Mouse (Mus musculus) embryonic facial prominence, embryonic 14.5 days (tissue): ENCODE results near the gene Erg. TPM values are rescaled to one million over a fixed set of nuclear protein-coding genes. Genes with fewer than 3 reads are reported as not detected.

Experiments used
- ATAC-seq: fragments of 200-750 bp; cut with Nextera tagmentation; 2 replicates; pipeline ENCODE4 v1.8.0; 2017; ENCODE audit warnings: low read depth, moderate number of reproducible peaks, moderate TSS enrichment
- DNase-seq: peaks from one replicate; pipeline ENCODE4 v3.0.0-alpha.2; 2015; ENCODE audit warnings: low spot score
- H3K27ac ChIP-seq: fragments of 300-500 bp; sonication (generic); replicated peaks from 2 replicates; pipeline ENCODE4 v1.5.1; 2014; ENCODE audit warnings: low read depth, mild to moderate bottlenecking, low read length, moderate library complexity
- H3K27me3 ChIP-seq: fragments of 300-500 bp; sonication (generic); replicated peaks from 2 replicates; pipeline ENCODE4 v1.6.1; 2014; ENCODE audit warnings: low read length; ENCODE audit not compliant: control insufficient read depth, insufficient read depth
- H3K36me3 ChIP-seq: fragments of 300-500 bp; sonication (generic); 2 replicates; pipeline ENCODE4 v1.6.1; 2014; ENCODE audit warnings: low read length, mixed read lengths; ENCODE audit not compliant: control insufficient read depth, insufficient read depth
- H3K4me1 ChIP-seq: fragments of 300-500 bp; sonication (generic); 2 replicates; pipeline ENCODE4 v1.6.1; 2014; ENCODE audit warnings: antibody characterized with exemption, low read length; ENCODE audit not compliant: control insufficient read depth, insufficient read depth
- H3K4me2 ChIP-seq: fragments of 300-500 bp; sonication (generic); 2 replicates; pipeline ENCODE4 v1.6.1; 2014; ENCODE audit warnings: low read depth, mild to moderate bottlenecking, low read length, moderate library complexity, mixed read lengths
- H3K4me3 ChIP-seq: fragments of 300-500 bp; sonication (generic); 2 replicates; pipeline ENCODE4 v1.5.1; 2014; ENCODE audit warnings: low read depth, mild to moderate bottlenecking, low read length
- H3K9ac ChIP-seq: fragments of 300-500 bp; sonication (generic); 2 replicates; pipeline ENCODE4 v1.6.1; 2014; ENCODE audit warnings: low read depth, mild to moderate bottlenecking, low read length, moderate library complexity, mixed read lengths
- H3K9me3 ChIP-seq: fragments of 300-500 bp; sonication (generic); 2 replicates; pipeline ENCODE4 v1.6.1; 2016; ENCODE audit warnings: low read length; ENCODE audit not compliant: control insufficient read depth
- WGBS: fragments of 180-500 bp; shearing (Covaris S2); extraction: QIAGEN DNeasy Blood & Tissue Kit; methylation state at CpG from one replicate; pipeline ENCODE4 v1.1.7; 2014; 5-methylcytosine and 5-hydroxymethylcytosine counted together
- polyA plus RNA-seq: library from polyadenylated mRNA; unstranded; fragments of >200 nt; fragmentation: Nextera tagmentation; extraction: Ambion mirVana; gene quantifications from 2 replicates; pipeline ENCODE4 v1.2.1, GENCODE M21; 2014

Gene Erg
- polyA plus RNA-seq, 1 experiment from 2014 or later, result 8.4 TPM

DNA sequence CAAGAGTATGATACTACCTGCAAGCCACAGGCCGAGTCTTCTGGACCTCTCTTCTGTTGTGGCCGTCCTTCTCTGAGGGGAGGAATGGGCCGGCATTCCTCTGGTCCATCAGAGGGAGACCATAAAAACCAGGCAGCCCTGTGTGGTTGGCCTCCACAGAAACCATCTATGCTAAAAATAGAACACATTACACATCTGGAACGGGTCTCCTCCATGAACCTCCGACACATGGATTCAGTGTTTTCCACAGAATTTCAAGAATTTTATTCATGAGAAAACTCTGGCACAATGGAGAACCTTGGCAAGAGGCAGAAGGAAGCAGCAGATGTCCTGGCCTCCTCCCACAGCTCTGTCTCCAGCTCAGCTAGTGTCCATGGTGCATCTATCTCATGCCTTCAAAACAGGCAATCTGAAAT, 163.7 kb downstream of the Erg start:
- WGBS, result 38% methylated on average over 5 of the region's 5 CpGs
- no peak overlapping the region for H3K4me2 ChIP-seq
- H3K9me3 ChIP-seq, result no peaks in the 10 kb centered on the region
- peak overlapping the region; percentile 67 for H3K27ac ChIP-seq
- H3K9ac ChIP-seq, result no peak overlapping the region
- peaks cover 25% of the 10 kb centered on the region for H3K4me1 ChIP-seq
- DNase-seq (peak; percentile 81), ATAC-seq (peak; percentile 83)
- H3K36me3 ChIP-seq, result no peaks in the 10 kb centered on the region
- no peak overlapping the region for H3K4me3 ChIP-seq
- H3K27me3 ChIP-seq, result no peaks in the 10 kb centered on the region

DNA sequence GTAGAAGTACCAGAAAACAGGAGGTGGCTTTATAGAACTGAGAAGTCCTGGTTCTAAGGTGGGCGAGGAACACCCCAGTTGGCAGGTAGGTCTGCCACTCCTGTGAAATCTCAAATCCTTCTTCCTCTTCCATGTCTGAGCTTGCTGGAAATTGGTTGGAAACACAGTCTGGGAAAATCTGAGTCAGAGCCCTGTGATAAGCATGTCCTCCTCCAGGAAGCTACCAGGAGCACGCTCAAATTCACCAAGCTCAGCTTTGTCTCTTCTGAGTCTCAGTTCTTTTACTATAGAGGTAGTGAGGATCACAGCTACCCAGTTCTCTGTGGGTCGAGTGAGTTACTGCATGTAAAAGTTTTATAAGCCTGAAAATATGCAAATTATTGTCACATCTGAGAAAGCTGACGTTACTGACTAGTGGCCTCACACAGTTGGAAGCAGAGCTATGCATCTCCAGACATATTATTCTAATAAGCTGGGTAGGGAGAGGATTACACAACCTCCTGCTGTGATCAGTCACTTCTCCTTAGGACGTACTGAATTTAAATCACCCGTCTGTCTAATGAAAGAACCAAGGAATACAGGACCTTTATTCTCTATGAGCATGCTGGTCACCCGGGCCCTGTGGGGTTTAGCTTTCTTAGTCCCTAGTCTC, 165.0 kb downstream of the Erg start:
- Histone ChIP-seq H3K27me3 (no peaks in the 10 kb centered on the region), H3K4me1 (peaks cover 25% of the 10 kb centered on the region), H3K9ac (no peak overlapping the region), H3K9me3 (no peaks in the 10 kb centered on the region), H3K27ac (no peak overlapping the region), H3K4me2 (no peak overlapping the region), H3K4me3 (no peak overlapping the region), H3K36me3 (no peaks in the 10 kb centered on the region)
- ATAC-seq, result no peak
- peak; percentile 40 for DNase-seq
- WGBS, result 62% methylated on average over 7 of the region's 7 CpGs

- Histone ChIP-seq H3K9me3 (no peaks in the 10 kb centered on the region), H3K4me2 (no peak overlapping the region), H3K27me3 (no peaks in the 10 kb centered on the region), H3K36me3 (no peaks in the 10 kb centered on the region), H3K9ac (no peak overlapping the region), H3K4me1 (peaks cover 6% of the 10 kb centered on the region), H3K27ac (no peak overlapping the region), H3K4me3 (no peak overlapping the region)
- WGBS, result 90% methylated on average over 4 of the region's 4 CpGs
- no peak for DNase-seq
- ATAC-seq, result no peak
Observed at GRCm38 (mm10) chr16:95415921-95416320, 170.5 kb downstream of the Erg start.

- Histone ChIP-seq H3K36me3 (no peaks in the 10 kb centered on the region), H3K27ac (no peak overlapping the region), H3K4me2 (no peak overlapping the region), H3K4me3 (no peak overlapping the region), H3K9me3 (no peaks in the 10 kb centered on the region), H3K27me3 (no peaks in the 10 kb centered on the region), H3K9ac (no peak overlapping the region), H3K4me1 (peaks cover 3% of the 10 kb centered on the region)
- WGBS, result 45% methylated on average over 9 of the region's 9 CpGs
- no peak for ATAC-seq
- DNase-seq, result peak; percentile 66
Observed at GRCm38 (mm10) chr16:95415372-95415771, 171.0 kb downstream of the Erg start.

- H3K4me1 ChIP-seq, result peaks cover 3% of the 10 kb centered on the region; the same call in 1 of the 2 replicates
- WGBS, result 54% methylated on average over 3 of the region's 3 CpGs
- ATAC-seq (no peak), DNase-seq (no peak)
- no peaks in the 10 kb centered on the region for H3K36me3 ChIP-seq
- no peak overlapping the region for H3K27ac ChIP-seq
- no peak overlapping the region for H3K9ac ChIP-seq
- H3K4me3 ChIP-seq, result no peak overlapping the region
- no peak overlapping the region for H3K4me2 ChIP-seq
- H3K27me3 ChIP-seq, result no peaks in the 10 kb centered on the region
- H3K9me3 ChIP-seq, result no peaks in the 10 kb centered on the region
Observed at GRCm38 (mm10) chr16:95413401-95413959, 172.9 kb downstream of the Erg start.

DNA sequence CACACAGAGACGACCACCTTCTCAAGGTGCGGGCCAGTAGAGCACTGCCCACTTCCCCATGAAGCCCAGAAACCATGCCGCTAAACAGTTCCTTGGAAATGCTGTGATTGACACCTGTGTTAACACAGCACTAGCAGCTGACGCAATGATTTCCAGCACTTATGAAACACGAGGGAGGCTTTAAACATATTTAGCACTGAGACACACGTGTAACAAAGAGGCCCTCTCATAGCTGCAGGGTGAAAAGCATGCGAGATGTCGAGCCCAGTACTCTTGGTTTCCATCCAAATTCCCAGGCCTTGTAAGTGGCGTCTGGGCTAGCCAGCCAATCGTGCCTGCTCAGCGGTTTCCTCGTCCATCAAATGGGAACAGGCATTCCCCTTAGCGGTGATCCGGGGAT, 178.3 kb downstream of the Erg start:
- no peak overlapping the region for H3K27ac ChIP-seq
- no peaks in the 10 kb centered on the region for H3K36me3 ChIP-seq
- peaks cover 3% of the 10 kb centered on the region; the same call in 1 of the 2 replicates for H3K4me1 ChIP-seq
- no peak overlapping the region for H3K4me3 ChIP-seq
- no peak overlapping the region for H3K9ac ChIP-seq
- ATAC-seq (0 out of 2 replicates have a peak, but pooled peaks have one; percentile 15), DNase-seq (peak; percentile 75)
- no peaks in the 10 kb centered on the region for H3K9me3 ChIP-seq
- 47% methylated on average over 14 of the region's 14 CpGs for WGBS
- no peak overlapping the region for H3K4me2 ChIP-seq
- no peaks in the 10 kb centered on the region for H3K27me3 ChIP-seq

DNA sequence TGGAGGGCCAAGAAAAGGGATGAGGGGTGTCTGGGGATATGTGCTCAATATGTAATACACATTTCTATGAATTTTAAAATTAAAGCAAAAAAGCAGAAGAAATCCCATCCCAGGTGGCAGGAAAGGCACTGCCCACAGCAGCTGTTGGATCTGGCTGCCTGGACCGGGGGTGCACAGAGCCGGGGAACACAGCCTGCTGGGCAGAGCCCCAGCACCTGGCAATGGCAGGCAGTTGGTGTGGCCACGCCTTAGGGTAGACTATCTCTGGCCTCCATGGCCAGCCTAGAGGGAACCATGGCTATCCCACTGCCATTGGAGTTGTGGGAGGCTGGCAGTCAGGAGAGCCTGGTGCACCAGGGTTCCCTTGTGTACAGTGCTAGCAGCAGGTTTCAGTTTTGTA, 180.9 kb downstream of the Erg start:
- ATAC-seq (no peak), DNase-seq (no peak)
- Histone ChIP-seq H3K27me3 (no peaks in the 10 kb centered on the region), H3K4me1 (no peaks in the 10 kb centered on the region), H3K27ac (no peak overlapping the region), H3K36me3 (no peaks in the 10 kb centered on the region), H3K4me3 (no peak overlapping the region), H3K9ac (no peak overlapping the region), H3K9me3 (no peaks in the 10 kb centered on the region), H3K4me2 (no peak overlapping the region)
- WGBS, result 78% methylated on average over 3 of the region's 3 CpGs

DNA sequence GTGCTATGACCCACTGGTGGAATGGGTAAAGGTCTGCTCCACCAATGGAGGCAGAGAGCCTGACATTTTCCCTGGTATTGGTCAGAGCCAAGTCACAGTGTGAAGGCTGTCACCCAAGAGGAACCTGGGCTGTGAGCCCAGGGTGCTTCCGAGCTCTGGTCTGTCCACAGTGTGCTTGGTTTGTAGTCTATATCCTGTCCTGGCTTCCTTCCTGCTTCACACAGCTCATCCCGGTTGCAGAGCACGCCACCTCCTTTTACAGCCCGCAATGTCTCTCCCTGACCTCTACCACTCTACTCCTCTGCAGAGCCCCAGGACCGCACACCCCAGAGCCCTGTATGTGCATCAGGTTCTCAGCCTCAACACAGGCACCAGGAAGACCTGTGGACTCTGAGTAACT, 182.9 kb downstream of the Erg start:
- ATAC-seq (no peak), DNase-seq (no peak)
- H3K4me1 ChIP-seq, result no peaks in the 10 kb centered on the region
- H3K36me3 ChIP-seq, result no peaks in the 10 kb centered on the region
- no peaks in the 10 kb centered on the region for H3K9me3 ChIP-seq
- H3K27me3 ChIP-seq, result no peaks in the 10 kb centered on the region
- 82% methylated on average over 5 of the region's 5 CpGs for WGBS
- H3K4me2 ChIP-seq, result no peak overlapping the region
- no peak overlapping the region for H3K9ac ChIP-seq
- H3K4me3 ChIP-seq, result no peak overlapping the region
- H3K27ac ChIP-seq, result no peak overlapping the region

DNA sequence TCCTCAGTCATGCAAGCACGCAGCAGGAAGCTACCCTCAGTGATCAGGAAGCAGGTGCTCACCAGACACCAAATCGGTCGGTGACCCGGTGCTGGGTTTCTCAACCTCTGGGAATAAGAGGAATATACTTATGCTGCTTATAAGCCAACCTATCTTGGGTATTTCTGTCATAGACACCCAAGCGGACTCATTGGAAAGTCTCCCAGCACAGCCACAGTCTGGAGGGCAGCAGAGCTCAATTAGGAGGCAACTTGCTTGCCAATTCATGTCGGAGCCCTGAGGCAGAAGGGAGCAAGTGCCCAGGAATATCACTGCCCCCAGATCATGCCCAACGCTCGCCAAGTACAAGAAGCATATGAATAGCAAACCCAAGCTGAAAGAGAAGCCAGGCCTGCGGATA, 184.5 kb downstream of the Erg start:
- DNase-seq (no peak), ATAC-seq (no peak)
- no peak overlapping the region for H3K4me3 ChIP-seq
- no peaks in the 10 kb centered on the region for H3K36me3 ChIP-seq
- H3K9me3 ChIP-seq, result no peaks in the 10 kb centered on the region
- H3K4me2 ChIP-seq, result no peak overlapping the region
- no peaks in the 10 kb centered on the region for H3K4me1 ChIP-seq
- H3K9ac ChIP-seq, result no peak overlapping the region
- no peak overlapping the region for H3K27ac ChIP-seq
- WGBS, result 82% methylated on average over 9 of the region's 9 CpGs
- no peaks in the 10 kb centered on the region for H3K27me3 ChIP-seq
